Mouse (Mus musculus): ENCODE results near the gene Rasa3.

DNA sequence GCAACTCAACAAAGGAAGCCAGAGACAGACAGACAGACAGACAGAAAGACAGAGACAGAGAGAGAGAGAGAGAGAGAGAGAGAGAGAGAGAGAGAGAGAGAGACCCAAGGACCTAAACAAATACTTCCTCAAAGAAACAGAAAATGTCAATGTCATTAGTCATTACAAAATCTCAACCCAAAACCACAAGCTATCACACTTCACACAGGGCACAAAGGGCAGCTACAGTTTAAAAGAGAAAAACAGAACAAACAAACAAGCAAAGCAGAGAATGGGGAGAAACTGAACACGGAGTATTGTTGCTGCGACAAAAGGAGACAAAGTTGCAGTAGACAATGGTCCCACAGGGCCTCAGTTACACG, 28.3 kb downstream of the Rasa3 start:
- TF ChIP-seq CTCF (IDR thresholded peaks at IDR 0.05; ENCODE audit: low read depth): no peak
- peak; percentile 44; the same call in 1 of the 2 replicates for TF ChIP-seq EP300 (IDR thresholded peaks at IDR 0.05; ENCODE audit: low read depth)
